Mouse (Mus musculus) liver, embryonic 14.5 days (tissue): ENCODE results near the gene Nmnat2.

Experiments
- CTCF ChIP-seq: IDR thresholded peaks from 2 replicates; pipeline ENCODE4 v1.5.1; 2016; ENCODE audit warnings: antibody characterized with exemption, low read depth, control low read depth
- EP300 ChIP-seq: IDR thresholded peaks from 2 replicates; pipeline ENCODE4 v1.6.1; 2016; ENCODE audit warnings: antibody characterized with exemption, low read depth

DNA sequence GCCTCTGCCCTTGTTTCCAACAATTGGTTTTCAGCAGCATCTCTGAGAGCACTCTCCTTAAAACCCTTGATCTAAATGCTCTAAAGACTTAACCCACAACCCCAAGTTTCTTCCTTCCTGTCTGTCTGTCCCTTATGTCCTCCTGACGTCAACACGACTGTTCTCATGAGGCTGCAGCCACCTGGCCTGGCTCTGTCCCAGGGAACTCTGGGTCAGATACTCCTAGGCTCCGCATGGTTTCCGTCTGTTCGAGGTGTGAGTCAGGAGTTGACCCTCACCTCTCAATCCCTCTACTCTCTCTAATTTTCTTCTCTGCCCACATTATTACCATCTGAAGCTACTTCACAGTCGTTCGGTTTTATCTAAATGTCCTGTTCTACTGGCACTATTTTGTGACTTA is 103.5 kb downstream of the Nmnat2 start:
- no peak for TF ChIP-seq CTCF
- no peak for TF ChIP-seq EP300
